Mouse (Mus musculus) kidney, embryonic 15.5 days (tissue): Measurements from ENCODE around the gene Arsb. TPM values are rescaled to one million over a fixed set of nuclear protein-coding genes. Genes with fewer than 3 reads are reported as not detected.

ENCODE experiments used
- ATAC-seq: fragments of 200-750 bp; cut with Nextera tagmentation; replicated peaks from 2 replicates; pipeline ENCODE4 v1.8.0; 2017; ENCODE audit warnings: moderate TSS enrichment; ENCODE audit not compliant: low FRiP score
- H3K27ac ChIP-seq: fragments of 300-500 bp; sonication (generic); 2 replicates; pipeline ENCODE4 v1.5.1; 2015; ENCODE audit warnings: mild to moderate bottlenecking, inconsistent platforms
- H3K27me3 ChIP-seq: fragments of 300-500 bp; sonication (generic); 2 replicates; pipeline ENCODE4 v1.6.1; 2015; ENCODE audit warnings: inconsistent platforms
- H3K36me3 ChIP-seq: fragments of 300-500 bp; sonication (generic); 2 replicates; pipeline ENCODE4 v1.6.1; 2015; ENCODE audit warnings: inconsistent platforms
- H3K4me1 ChIP-seq: fragments of 300-500 bp; sonication (generic); 2 replicates; pipeline ENCODE4 v1.6.1; 2015; ENCODE audit warnings: inconsistent platforms
- H3K4me2 ChIP-seq: fragments of 300-500 bp; sonication (generic); 2 replicates; pipeline ENCODE4 v1.6.1; 2015; ENCODE audit warnings: moderate library complexity, mild to moderate bottlenecking, inconsistent platforms
- H3K4me3 ChIP-seq: fragments of 300-500 bp; sonication (generic); replicated peaks from 2 replicates; pipeline ENCODE4 v1.5.1; 2015; ENCODE audit warnings: mild to moderate bottlenecking, inconsistent platforms
- H3K9ac ChIP-seq: fragments of 300-500 bp; sonication (generic); 2 replicates; pipeline ENCODE4 v1.6.1; 2015; ENCODE audit warnings: mild to moderate bottlenecking, inconsistent platforms
- H3K9me3 ChIP-seq: fragments of 300-500 bp; sonication (generic); replicated peaks from 2 replicates; pipeline ENCODE4 v1.6.1; 2016; ENCODE audit warnings: inconsistent platforms
- WGBS: fragments of 180-500 bp; shearing (Covaris S2); methylation state at CpG from one replicate; pipeline ENCODE4 v1.1.7; 2015; ENCODE audit warnings: mixed read lengths; 5-methylcytosine and 5-hydroxymethylcytosine counted together
- polyA plus RNA-seq: library from polyadenylated mRNA; unstranded; fragments of >200 nt; fragmentation: Nextera tagmentation; extraction: Ambion mirVana; gene quantifications from 2 replicates; pipeline ENCODE4 v1.2.1, GENCODE M21; 2015

Arsb gene
- polyA plus RNA-seq, 1 experiment from 2014 or later, result 13.9 TPM

GRCm38 (mm10) chr13:93829565-93830293, 58.3 kb downstream of the Arsb start:
- Histone ChIP-seq H3K9me3 (0 out of 2 replicates have a peak, but pooled peaks cover 2% of the 10 kb centered on the region), H3K27me3 (no peaks in the 10 kb centered on the region), H3K4me2 (no peak overlapping the region), H3K27ac (no peak overlapping the region), H3K9ac (no peak overlapping the region), H3K36me3 (no peaks in the 10 kb centered on the region), H3K4me3 (no peak overlapping the region), H3K4me1 (peaks cover 8% of the 10 kb centered on the region; the same call in 1 of the 2 replicates)
- no peak for ATAC-seq
- WGBS, result 66% methylated on average over 2 of the region's 2 CpGs

- H3K4me2 ChIP-seq, result no peak overlapping the region
- 0 out of 2 replicates have a peak, but pooled peaks cover 2% of the 10 kb centered on the region for H3K9me3 ChIP-seq
- H3K9ac ChIP-seq, result no peak overlapping the region
- ATAC-seq, result no peak
- H3K27ac ChIP-seq, result peak overlapping the region; percentile 51; the same call in 1 of the 2 replicates
- H3K36me3 ChIP-seq, result no peaks in the 10 kb centered on the region
- H3K4me1 ChIP-seq, result peaks cover 8% of the 10 kb centered on the region; the same call in 1 of the 2 replicates
- H3K4me3 ChIP-seq, result no peak overlapping the region
- no peaks in the 10 kb centered on the region for H3K27me3 ChIP-seq
- 89% methylated on average over 6 of the region's 6 CpGs for WGBS
These were observed 58.8 kb downstream of the Arsb start for GRCm38 (mm10) chr13:93830294-93830645.

- Histone ChIP-seq H3K36me3 (no peaks in the 10 kb centered on the region), H3K27ac (peak overlapping the region; percentile 43; the same call in 1 of the 2 replicates), H3K4me2 (no peak overlapping the region), H3K4me3 (no peak overlapping the region), H3K27me3 (no peaks in the 10 kb centered on the region), H3K9ac (no peak overlapping the region), H3K9me3 (0 out of 2 replicates have a peak, but pooled peaks cover 2% of the 10 kb centered on the region), H3K4me1 (peaks cover 30% of the 10 kb centered on the region)
- 76% methylated on average over 12 of the region's 12 CpGs for WGBS
- ATAC-seq, result peak; percentile 56; the same call in 1 of the 2 replicates
These were observed 66.2 kb downstream of the Arsb start for GRCm38 (mm10) chr13:93837481-93838225.

GRCm38 (mm10) chr13:93838431-93839136, 67.2 kb downstream of the Arsb start:
- Histone ChIP-seq H3K4me3 (no peak overlapping the region), H3K4me1 (peaks cover 30% of the 10 kb centered on the region), H3K4me2 (no peak overlapping the region), H3K9me3 (no peaks in the 10 kb centered on the region), H3K27ac (peak overlapping the region; percentile 81), H3K36me3 (no peaks in the 10 kb centered on the region), H3K9ac (no peak overlapping the region), H3K27me3 (no peaks in the 10 kb centered on the region)
- ATAC-seq, result no peak
- 41% methylated on average over 8 of the region's 8 CpGs for WGBS

GRCm38 (mm10) chr13:93839137-93839630, 67.8 kb downstream of the Arsb start:
- peak; percentile 79 for ATAC-seq

GRCm38 (mm10) chr13:93839721-93840120, 68.3 kb downstream of the Arsb start:
- Histone ChIP-seq H3K36me3 (no peaks in the 10 kb centered on the region), H3K9ac (no peak overlapping the region), H3K27ac (peak overlapping the region; percentile 81), H3K4me1 (peaks cover 30% of the 10 kb centered on the region), H3K9me3 (no peaks in the 10 kb centered on the region), H3K4me3 (no peak overlapping the region), H3K4me2 (no peak overlapping the region), H3K27me3 (no peaks in the 10 kb centered on the region)
- WGBS, result 54% methylated on average over 2 of the region's 2 CpGs
- no peak for ATAC-seq

More at GRCm38 (mm10) chr13:93839137-93839630, 67.8 kb downstream of the Arsb start:
- H3K27me3 ChIP-seq, result no peaks in the 10 kb centered on the region
- H3K9me3 ChIP-seq, result no peaks in the 10 kb centered on the region
- H3K4me2 ChIP-seq, result no peak overlapping the region
- peak overlapping the region; percentile 81 for H3K27ac ChIP-seq
- 17% methylated on average over 10 of the region's 10 CpGs for WGBS
- H3K4me1 ChIP-seq, result peaks cover 30% of the 10 kb centered on the region
- H3K4me3 ChIP-seq, result no peak overlapping the region
- H3K36me3 ChIP-seq, result no peaks in the 10 kb centered on the region
- no peak overlapping the region for H3K9ac ChIP-seq

- no peak overlapping the region for H3K9ac ChIP-seq
- H3K4me2 ChIP-seq, result no peak overlapping the region
- no peak overlapping the region for H3K4me3 ChIP-seq
- H3K27me3 ChIP-seq, result no peaks in the 10 kb centered on the region
- H3K36me3 ChIP-seq, result no peaks in the 10 kb centered on the region
- no peaks in the 10 kb centered on the region for H3K9me3 ChIP-seq
- peak overlapping the region; percentile 81 for H3K27ac ChIP-seq
- no peak for ATAC-seq
- peaks cover 30% of the 10 kb centered on the region for H3K4me1 ChIP-seq
- 40% methylated on average over 2 of the region's 2 CpGs for WGBS
These were observed 68.7 kb downstream of the Arsb start for GRCm38 (mm10) chr13:93840146-93840545.

GRCm38 (mm10) chr13:93846831-93847518, 75.5 kb downstream of the Arsb start:
- Histone ChIP-seq H3K4me3 (no peak overlapping the region), H3K27ac (peak overlapping the region; percentile 45), H3K4me1 (peaks cover 46% of the 10 kb centered on the region), H3K27me3 (no peaks in the 10 kb centered on the region), H3K36me3 (no peaks in the 10 kb centered on the region), H3K9me3 (no peaks in the 10 kb centered on the region), H3K4me2 (no peak overlapping the region), H3K9ac (no peak overlapping the region)
- WGBS, result 54% methylated on average over 10 of the region's 10 CpGs
- ATAC-seq, result no peak

GRCm38 (mm10) chr13:93847614-93848013, 76.2 kb downstream of the Arsb start:
- H3K4me1 ChIP-seq, result peaks cover 52% of the 10 kb centered on the region
- no peak overlapping the region for H3K4me2 ChIP-seq
- no peaks in the 10 kb centered on the region for H3K9me3 ChIP-seq
- WGBS, result 33% methylated on average over 4 of the region's 4 CpGs
- no peaks in the 10 kb centered on the region for H3K27me3 ChIP-seq
- no peak overlapping the region for H3K27ac ChIP-seq
- no peak overlapping the region for H3K9ac ChIP-seq
- no peak for ATAC-seq
- no peaks in the 10 kb centered on the region for H3K36me3 ChIP-seq
- H3K4me3 ChIP-seq, result no peak overlapping the region

- Histone ChIP-seq H3K4me1 (peaks cover 62% of the 10 kb centered on the region), H3K9ac (no peak overlapping the region), H3K27me3 (no peaks in the 10 kb centered on the region), H3K9me3 (no peaks in the 10 kb centered on the region), H3K36me3 (no peaks in the 10 kb centered on the region), H3K27ac (no peak overlapping the region), H3K4me3 (no peak overlapping the region), H3K4me2 (no peak overlapping the region)
- WGBS, result 76% methylated on average over 6 of the region's 6 CpGs
- ATAC-seq, result no peak
These were observed 77.2 kb downstream of the Arsb start for GRCm38 (mm10) chr13:93848615-93849014.

- no peak for ATAC-seq
- Histone ChIP-seq H3K9me3 (no peaks in the 10 kb centered on the region), H3K4me2 (no peak overlapping the region), H3K4me1 (peaks cover 74% of the 10 kb centered on the region), H3K27me3 (no peaks in the 10 kb centered on the region), H3K27ac (no peak overlapping the region), H3K9ac (no peak overlapping the region), H3K4me3 (no peak overlapping the region), H3K36me3 (no peaks in the 10 kb centered on the region)
- 74% methylated on average over 5 of the region's 5 CpGs for WGBS
These were observed 78.4 kb downstream of the Arsb start for GRCm38 (mm10) chr13:93849751-93850355.
